Mouse (Mus musculus) stomach, postnatal 0 days (tissue): ENCODE results near the gene Naa35.

ENCODE experiments used
- CTCF ChIP-seq: IDR thresholded peaks from 2 replicates; pipeline ENCODE4 v1.5.1; 2016; ENCODE audit warnings: antibody characterized with exemption, low read depth, mild to moderate bottlenecking, moderate library complexity
- EP300 ChIP-seq: optimal IDR thresholded peaks from 2 replicates; pipeline ENCODE3; 2016; ENCODE audit warnings: antibody characterized with exemption

- TF ChIP-seq CTCF (no peak), EP300 (no peak)
Measured at GRCm38 (mm10) chr13:59542411-59542810, 42.6 kb upstream of the Naa35 start.
